Mouse (Mus musculus): ENCODE measurements around the gene 4933427D14Rik. TPM values are rescaled to one million over a fixed set of nuclear protein-coding genes. Genes with fewer than 3 reads are reported as not detected.

Gene 4933427D14Rik
- polyA plus RNA-seq, 2 experiments: 11.1 to 19.2 TPM

- DNase-seq (ENCODE audit: low spot score) (no peak), ATAC-seq (ENCODE audit: low FRiP score, low read depth) (no peak)
- Histone ChIP-seq H3K9me3 (ENCODE audit: control insufficient read depth, low read length) (no peaks in the 10 kb centered on the region), H3K27me3 (ENCODE audit: control insufficient read depth, insufficient read depth, low read length) (no peaks in the 10 kb centered on the region), H3K4me1 (ENCODE audit: control insufficient read depth, insufficient read depth, low read length) (no peaks in the 10 kb centered on the region), H3K9ac (ENCODE audit: low read depth, low read length, severe bottlenecking) (no peak overlapping the region), H3K27ac (replicated peaks; ENCODE audit: low read depth, low read length) (no peak overlapping the region), H3K4me3 (replicated peaks; ENCODE audit: low read length) (no peak overlapping the region), H3K36me3 (ENCODE audit: control insufficient read depth, insufficient read depth, low read length) (no peaks in the 10 kb centered on the region), H3K4me2 (replicated peaks; ENCODE audit: low read depth, low read length, severe bottlenecking) (no peak overlapping the region)
- 76% methylated on average over 10 of the region's 10 CpGs for WGBS
- TF ChIP-seq POLR2A (IDR thresholded peaks at IDR 0.05; ENCODE audit: borderline replicate concordance, extremely low read depth, insufficient read depth, insufficient read length): no peak
These were observed 18.9 kb upstream of the 4933427D14Rik start for GRCm38 (mm10) chr11:72226020-72226791.

GRCm38 (mm10) chr11:72224865-72225264, 17.6 kb upstream of the 4933427D14Rik start:
- DNase-seq (ENCODE audit: low spot score) (peak; percentile 43), ATAC-seq (ENCODE audit: low FRiP score, low read depth) (peak; percentile 53; the same call in 1 of the 2 replicates)
- TF ChIP-seq POLR2A (IDR thresholded peaks at IDR 0.05; ENCODE audit: borderline replicate concordance, extremely low read depth, insufficient read depth, insufficient read length): no peak
- Histone ChIP-seq H3K36me3 (ENCODE audit: control insufficient read depth, insufficient read depth, low read length) (no peaks in the 10 kb centered on the region), H3K27me3 (ENCODE audit: control insufficient read depth, insufficient read depth, low read length) (no peaks in the 10 kb centered on the region), H3K27ac (replicated peaks; ENCODE audit: low read depth, low read length) (no peak overlapping the region), H3K9me3 (ENCODE audit: control insufficient read depth, low read length) (no peaks in the 10 kb centered on the region), H3K4me3 (replicated peaks; ENCODE audit: low read length) (no peak overlapping the region), H3K9ac (ENCODE audit: low read depth, low read length, severe bottlenecking) (no peak overlapping the region), H3K4me2 (replicated peaks; ENCODE audit: low read depth, low read length, severe bottlenecking) (no peak overlapping the region), H3K4me1 (ENCODE audit: control insufficient read depth, insufficient read depth, low read length) (no peaks in the 10 kb centered on the region)
- WGBS: 16% methylated on average over 5 of the region's 5 CpGs

- Histone ChIP-seq H3K4me3 (replicated peaks; ENCODE audit: low read length) (no peak overlapping the region), H3K9me3 (ENCODE audit: control insufficient read depth, low read length) (no peaks in the 10 kb centered on the region), H3K4me2 (replicated peaks; ENCODE audit: low read depth, low read length, severe bottlenecking) (no peak overlapping the region), H3K27me3 (ENCODE audit: control insufficient read depth, insufficient read depth, low read length) (no peaks in the 10 kb centered on the region), H3K36me3 (ENCODE audit: control insufficient read depth, insufficient read depth, low read length) (no peaks in the 10 kb centered on the region), H3K9ac (ENCODE audit: low read depth, low read length, severe bottlenecking) (no peak overlapping the region), H3K4me1 (ENCODE audit: control insufficient read depth, insufficient read depth, low read length) (no peaks in the 10 kb centered on the region), H3K27ac (replicated peaks; ENCODE audit: low read depth, low read length) (no peak overlapping the region)
- TF ChIP-seq POLR2A (IDR thresholded peaks at IDR 0.05; ENCODE audit: borderline replicate concordance, extremely low read depth, insufficient read depth, insufficient read length): no peak
- no peak for DNase-seq (ENCODE audit: low spot score)
- no peak for ATAC-seq (ENCODE audit: low FRiP score, low read depth)
- 80% methylated on average over 4 of the region's 4 CpGs for WGBS
These were observed 16.2 kb upstream of the 4933427D14Rik start for GRCm38 (mm10) chr11:72223414-72223813.

GRCm38 (mm10) chr11:72221278-72221677, 14.0 kb upstream of the 4933427D14Rik start:
- ATAC-seq (ENCODE audit: low FRiP score, low read depth) (no peak), DNase-seq (ENCODE audit: low spot score) (peak; percentile 85)
- Histone ChIP-seq H3K9me3 (ENCODE audit: control insufficient read depth, low read length) (no peaks in the 10 kb centered on the region), H3K4me3 (replicated peaks; ENCODE audit: low read length) (no peak overlapping the region), H3K9ac (ENCODE audit: low read depth, low read length, severe bottlenecking) (no peak overlapping the region), H3K27ac (replicated peaks; ENCODE audit: low read depth, low read length) (no peak overlapping the region), H3K4me1 (ENCODE audit: control insufficient read depth, insufficient read depth, low read length) (no peaks in the 10 kb centered on the region), H3K36me3 (ENCODE audit: control insufficient read depth, insufficient read depth, low read length) (no peaks in the 10 kb centered on the region; the same call in 1 of the 2 replicates), H3K4me2 (replicated peaks; ENCODE audit: low read depth, low read length, severe bottlenecking) (no peak overlapping the region), H3K27me3 (ENCODE audit: control insufficient read depth, insufficient read depth, low read length) (no peaks in the 10 kb centered on the region)
- WGBS: 17% methylated on average over 6 of the region's 6 CpGs
- no peak for TF ChIP-seq POLR2A (IDR thresholded peaks at IDR 0.05; ENCODE audit: borderline replicate concordance, extremely low read depth, insufficient read depth, insufficient read length)

GRCm38 (mm10) chr11:72217116-72217515, 9.9 kb upstream of the 4933427D14Rik start:
- Histone ChIP-seq H3K27me3 (ENCODE audit: control insufficient read depth, insufficient read depth, low read length) (no peaks in the 10 kb centered on the region), H3K27ac (replicated peaks; ENCODE audit: low read depth, low read length) (no peak overlapping the region), H3K4me2 (replicated peaks; ENCODE audit: low read depth, low read length, severe bottlenecking) (no peak overlapping the region), H3K4me1 (ENCODE audit: control insufficient read depth, insufficient read depth, low read length) (peaks cover 4% of the 10 kb centered on the region; the same call in 1 of the 2 replicates), H3K4me3 (replicated peaks; ENCODE audit: low read length) (no peak overlapping the region), H3K36me3 (ENCODE audit: control insufficient read depth, insufficient read depth, low read length) (peaks cover 9% of the 10 kb centered on the region), H3K9me3 (ENCODE audit: control insufficient read depth, low read length) (no peaks in the 10 kb centered on the region), H3K9ac (ENCODE audit: low read depth, low read length, severe bottlenecking) (no peak overlapping the region)
- no peak for TF ChIP-seq POLR2A (IDR thresholded peaks at IDR 0.05; ENCODE audit: borderline replicate concordance, extremely low read depth, insufficient read depth, insufficient read length)
- ATAC-seq (ENCODE audit: low FRiP score, low read depth) (no peak), DNase-seq (ENCODE audit: low spot score) (no peak)
- 87% methylated on average over 5 of the region's 5 CpGs for WGBS
